Mouse (Mus musculus): ENCODE results near the gene Klk12. TPM values are rescaled to one million over a fixed set of nuclear protein-coding genes. Genes with fewer than 3 reads are reported as not detected.
A peak's percentile ranks its signal among the peaks of the same experiment; 100 is the strongest.

Gene Klk12
- polyA plus RNA-seq, 1 experiment from 2014 or later = not detected

GRCm38 (mm10) chr7:43778176-43778970 is 9.7 kb downstream of the Klk12 start:
- ATAC-seq (ENCODE audit: low FRiP score) = no peak

GRCm38 (mm10) chr7:43780241-43780640 is 11.5 kb downstream of the Klk12 start:
- 74% methylated on average over 6 of the region's 6 CpGs for WGBS
- no peak overlapping the region for H3K27ac ChIP-seq
- H3K9me3 ChIP-seq = no peaks in the 10 kb centered on the region
- peaks cover 18% of the 10 kb centered on the region for H3K27me3 ChIP-seq
- no peaks in the 10 kb centered on the region for H3K36me3 ChIP-seq
- peaks cover 8% of the 10 kb centered on the region for H3K4me1 ChIP-seq (replicated peaks)
- no peak overlapping the region for H3K4me3 ChIP-seq
- H3K4me2 ChIP-seq = no peak overlapping the region
- no peak overlapping the region for H3K9ac ChIP-seq
- ATAC-seq (ENCODE audit: low FRiP score) = no peak

More at GRCm38 (mm10) chr7:43778176-43778970, 9.7 kb downstream of the Klk12 start:
- peaks cover 8% of the 10 kb centered on the region for H3K4me1 ChIP-seq (replicated peaks)
- no peaks in the 10 kb centered on the region for H3K9me3 ChIP-seq
- H3K9ac ChIP-seq = no peak overlapping the region
- 90% methylated on average over 10 of the region's 10 CpGs for WGBS
- H3K4me3 ChIP-seq = no peak overlapping the region
- peaks cover 8% of the 10 kb centered on the region for H3K27me3 ChIP-seq
- no peaks in the 10 kb centered on the region for H3K36me3 ChIP-seq
- H3K4me2 ChIP-seq = no peak overlapping the region
- no peak overlapping the region for H3K27ac ChIP-seq

GRCm38 (mm10) chr7:43780746-43781145 is 12.0 kb downstream of the Klk12 start, which contains the start of gene Klk10:
Klk10 (plus strand) TSS chr7:43781035.
- no peaks in the 10 kb centered on the region for H3K36me3 ChIP-seq
- no peak within 1 kb of the TSS for H3K4me3 ChIP-seq
- peaks cover 8% of the 10 kb centered on the region for H3K4me1 ChIP-seq (replicated peaks)
- peaks cover 18% of the 10 kb centered on the region for H3K27me3 ChIP-seq
- no peaks in the 10 kb centered on the region for H3K9me3 ChIP-seq
- H3K4me2 ChIP-seq = no peak within 1 kb of the TSS
- H3K27ac ChIP-seq = no peak within 1 kb of the TSS
- ATAC-seq (ENCODE audit: low FRiP score) = no peak
- 62% methylated on average over 5 of the region's 5 CpGs for WGBS
- no peak within 1 kb of the TSS for H3K9ac ChIP-seq

DNA sequence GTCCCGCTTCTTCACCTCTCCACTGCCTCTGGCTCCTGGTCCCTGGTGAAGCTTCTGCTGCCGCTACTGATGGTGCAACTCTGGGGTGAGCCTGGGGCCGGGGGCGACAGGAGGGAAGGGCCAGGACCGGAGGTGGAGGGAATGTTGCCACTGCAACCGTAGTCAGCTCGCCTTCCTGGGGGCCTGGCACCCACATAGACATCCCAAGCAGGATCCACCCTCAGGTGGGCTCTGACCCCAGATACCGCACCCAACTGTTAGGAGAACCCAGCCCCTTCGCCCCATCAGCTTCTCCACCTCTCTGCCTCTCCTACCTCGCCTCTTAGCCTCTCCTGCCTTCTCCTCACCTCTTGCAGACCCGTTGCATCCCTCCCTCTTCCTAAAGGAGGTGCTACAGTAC is 12.8 kb downstream of the Klk12 start:
- ATAC-seq (ENCODE audit: low FRiP score) = no peak
- Histone ChIP-seq H3K9ac (no peak overlapping the region), H3K27ac (no peak overlapping the region), H3K4me2 (no peak overlapping the region), H3K9me3 (no peaks in the 10 kb centered on the region), H3K36me3 (no peaks in the 10 kb centered on the region), H3K4me3 (no peak overlapping the region), H3K4me1 (replicated peaks) (peaks cover 8% of the 10 kb centered on the region), H3K27me3 (peaks cover 18% of the 10 kb centered on the region)
- WGBS = 87% methylated on average over 11 of the region's 11 CpGs

- Histone ChIP-seq H3K4me3 (peak overlapping the region; percentile 32), H3K36me3 (no peaks in the 10 kb centered on the region), H3K27ac (no peak overlapping the region), H3K4me2 (peak overlapping the region; percentile 66), H3K4me1 (replicated peaks) (peaks cover 8% of the 10 kb centered on the region), H3K9me3 (no peaks in the 10 kb centered on the region), H3K9ac (peak overlapping the region; percentile 65), H3K27me3 (peaks cover 18% of the 10 kb centered on the region)
- peak; percentile 74 for ATAC-seq (ENCODE audit: low FRiP score)
- WGBS = 7% methylated on average over 36 of the region's 36 CpGs
Measured at GRCm38 (mm10) chr7:43782275-43783265, 13.9 kb downstream of the Klk12 start.

DNA sequence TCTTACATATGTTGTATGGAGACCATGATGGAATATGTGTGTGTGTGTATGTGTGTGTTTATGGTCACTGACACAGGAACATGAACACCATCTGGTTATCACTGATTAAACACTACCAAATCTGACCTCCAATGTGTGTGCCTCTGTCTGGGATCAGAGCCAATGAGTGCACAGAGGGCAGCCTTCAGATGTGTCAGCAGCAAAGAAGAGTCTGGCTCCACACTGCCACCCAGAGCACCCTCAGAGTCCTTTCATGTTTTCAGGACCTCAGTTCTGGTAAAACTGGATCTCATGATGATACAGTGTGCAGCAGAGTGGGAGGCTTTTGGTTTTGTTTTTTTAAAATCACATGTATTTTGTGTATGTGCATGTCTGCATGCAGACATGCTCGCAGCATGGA is 16.6 kb downstream of the Klk12 start:
- no peak overlapping the region for H3K4me3 ChIP-seq
- WGBS = 86% methylated on average over 1 of the region's 1 CpGs
- H3K9me3 ChIP-seq = no peaks in the 10 kb centered on the region
- no peak overlapping the region for H3K27ac ChIP-seq
- ATAC-seq (ENCODE audit: low FRiP score) = no peak
- no peak overlapping the region for H3K9ac ChIP-seq
- H3K4me1 ChIP-seq (replicated peaks) = peaks cover 8% of the 10 kb centered on the region
- H3K27me3 ChIP-seq = peaks cover 18% of the 10 kb centered on the region
- H3K36me3 ChIP-seq = no peaks in the 10 kb centered on the region
- H3K4me2 ChIP-seq = no peak overlapping the region

DNA sequence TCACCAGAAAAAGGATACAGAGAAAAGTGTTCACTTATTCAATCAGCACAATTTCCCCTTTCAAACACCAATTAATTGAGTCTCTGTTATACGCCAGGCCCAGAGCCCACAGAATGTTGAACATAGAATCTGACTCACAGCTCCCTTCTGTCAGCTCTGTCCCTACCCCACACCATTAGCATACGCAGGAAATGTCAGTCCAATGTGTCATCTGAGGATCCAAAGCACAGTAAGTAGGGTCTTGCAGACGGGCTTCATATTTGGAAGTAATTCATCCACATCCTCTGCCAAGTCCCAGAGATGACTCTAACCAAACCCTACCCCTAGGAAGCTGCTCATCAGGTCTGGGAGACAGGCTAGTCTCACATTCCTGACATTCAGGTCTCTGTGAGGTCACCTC is 19.4 kb downstream of the Klk12 start:
- Histone ChIP-seq H3K4me3 (no peak overlapping the region), H3K9ac (no peak overlapping the region), H3K27me3 (peaks cover 13% of the 10 kb centered on the region), H3K27ac (no peak overlapping the region), H3K9me3 (no peaks in the 10 kb centered on the region), H3K4me1 (replicated peaks) (no peaks in the 10 kb centered on the region), H3K36me3 (no peaks in the 10 kb centered on the region), H3K4me2 (no peak overlapping the region)
- ATAC-seq (ENCODE audit: low FRiP score) = no peak
- WGBS = 84% methylated on average over 3 of the region's 3 CpGs

DNA sequence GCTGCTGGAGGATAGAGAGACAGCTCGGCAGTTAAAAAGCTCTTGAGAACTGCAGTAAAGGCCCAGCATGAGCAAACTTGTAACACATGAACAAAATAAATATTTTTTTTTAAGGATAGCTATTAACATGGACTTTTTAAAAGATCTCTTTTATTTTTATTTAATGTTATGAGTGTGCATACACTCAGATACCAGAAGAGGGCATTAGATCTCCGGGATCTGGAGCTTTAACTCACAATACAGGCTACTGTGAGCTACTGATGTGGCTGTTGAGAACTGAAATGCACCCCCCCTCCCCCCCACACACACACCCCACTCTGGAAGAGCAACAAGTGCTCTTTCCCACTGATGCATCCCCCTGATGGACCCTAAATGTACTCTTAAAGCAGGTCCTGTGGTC is 20.6 kb downstream of the Klk12 start:
- no peak overlapping the region for H3K27ac ChIP-seq
- no peak for ATAC-seq (ENCODE audit: low FRiP score)
- WGBS = 69% methylated on average over 2 of the region's 2 CpGs

DNA sequence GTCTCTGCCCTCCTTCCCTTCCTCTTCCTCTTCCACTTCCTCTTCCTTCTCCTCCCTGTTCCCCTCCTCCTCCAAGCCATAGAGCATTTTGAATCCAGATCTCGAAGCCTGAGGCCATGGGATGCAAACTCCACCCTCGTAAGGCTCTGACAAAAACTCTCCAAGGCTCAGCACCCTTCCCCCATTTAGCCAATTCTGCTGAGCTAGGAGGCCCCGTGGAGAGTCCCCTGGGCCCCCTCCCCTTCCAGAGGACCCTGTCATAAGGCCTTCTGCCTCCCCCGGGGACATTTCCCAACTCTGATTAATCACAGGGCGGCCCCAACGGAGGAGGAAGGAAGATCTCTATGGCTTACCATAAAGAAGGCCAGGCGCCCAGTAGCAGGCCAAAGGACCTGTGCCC is 22.9 kb downstream of the Klk12 start, which contains the start of gene Klk9:
Klk9 (plus strand) TSS at position 301 of the 400 bp plus-strand sequence.
- H3K4me2 ChIP-seq = no peak within 1 kb of the TSS
- no peak within 1 kb of the TSS for H3K27ac ChIP-seq
- H3K9ac ChIP-seq = no peak within 1 kb of the TSS
- H3K4me1 ChIP-seq (replicated peaks) = peaks cover 6% of the 10 kb centered on the region
- no peak for ATAC-seq (ENCODE audit: low FRiP score)
- H3K36me3 ChIP-seq = no peaks in the 10 kb centered on the region
- 73% methylated on average over 7 of the region's 7 CpGs for WGBS
- peaks cover 30% of the 10 kb centered on the region for H3K27me3 ChIP-seq
- H3K4me3 ChIP-seq = no peak within 1 kb of the TSS
- H3K9me3 ChIP-seq = no peaks in the 10 kb centered on the region

More for the DNA sequence above, 20.6 kb downstream of the Klk12 start:
- Histone ChIP-seq H3K4me2 (no peak overlapping the region), H3K4me3 (no peak overlapping the region), H3K27me3 (peaks cover 9% of the 10 kb centered on the region; the same call in 1 of the 2 replicates), H3K9ac (no peak overlapping the region), H3K36me3 (no peaks in the 10 kb centered on the region), H3K4me1 (replicated peaks) (no peaks in the 10 kb centered on the region), H3K9me3 (no peaks in the 10 kb centered on the region)

- Histone ChIP-seq H3K9ac (peak overlapping the region; percentile 68; the same call in 1 of the 2 replicates), H3K9me3 (no peaks in the 10 kb centered on the region), H3K4me1 (replicated peaks) (peaks cover 17% of the 10 kb centered on the region), H3K27ac (no peak overlapping the region), H3K4me2 (peak overlapping the region; percentile 75), H3K36me3 (no peaks in the 10 kb centered on the region), H3K27me3 (peaks cover 59% of the 10 kb centered on the region), H3K4me3 (peak overlapping the region; percentile 49)
- ATAC-seq (ENCODE audit: low FRiP score) = no peak
- 7% methylated on average over 8 of the region's 8 CpGs for WGBS
Measured at GRCm38 (mm10) chr7:43796355-43796754, 27.7 kb downstream of the Klk12 start.

- peak within 1 kb of the TSS; percentile 75 for H3K4me2 ChIP-seq
- no peaks in the 10 kb centered on the region for H3K36me3 ChIP-seq
- peak within 1 kb of the TSS; percentile 49 for H3K4me3 ChIP-seq
- under 1% methylated on average over 28 of the region's 28 CpGs for WGBS
- H3K4me1 ChIP-seq (replicated peaks) = peaks cover 17% of the 10 kb centered on the region
- no peaks in the 10 kb centered on the region for H3K9me3 ChIP-seq
- peaks cover 59% of the 10 kb centered on the region for H3K27me3 ChIP-seq
- ATAC-seq (ENCODE audit: low FRiP score) = peak; percentile 44
- peak within 1 kb of the TSS; percentile 68 for H3K9ac ChIP-seq
- no peak within 1 kb of the TSS for H3K27ac ChIP-seq
Measured at GRCm38 (mm10) chr7:43797333-43797769, 28.7 kb downstream of the Klk12 start, which contains the start of gene Klk8. Klk8 (plus strand) TSS chr7:43797577.
